Mouse (Mus musculus): Measurements from ENCODE around the gene Cxcr5.

Cxcr5 gene

DNA sequence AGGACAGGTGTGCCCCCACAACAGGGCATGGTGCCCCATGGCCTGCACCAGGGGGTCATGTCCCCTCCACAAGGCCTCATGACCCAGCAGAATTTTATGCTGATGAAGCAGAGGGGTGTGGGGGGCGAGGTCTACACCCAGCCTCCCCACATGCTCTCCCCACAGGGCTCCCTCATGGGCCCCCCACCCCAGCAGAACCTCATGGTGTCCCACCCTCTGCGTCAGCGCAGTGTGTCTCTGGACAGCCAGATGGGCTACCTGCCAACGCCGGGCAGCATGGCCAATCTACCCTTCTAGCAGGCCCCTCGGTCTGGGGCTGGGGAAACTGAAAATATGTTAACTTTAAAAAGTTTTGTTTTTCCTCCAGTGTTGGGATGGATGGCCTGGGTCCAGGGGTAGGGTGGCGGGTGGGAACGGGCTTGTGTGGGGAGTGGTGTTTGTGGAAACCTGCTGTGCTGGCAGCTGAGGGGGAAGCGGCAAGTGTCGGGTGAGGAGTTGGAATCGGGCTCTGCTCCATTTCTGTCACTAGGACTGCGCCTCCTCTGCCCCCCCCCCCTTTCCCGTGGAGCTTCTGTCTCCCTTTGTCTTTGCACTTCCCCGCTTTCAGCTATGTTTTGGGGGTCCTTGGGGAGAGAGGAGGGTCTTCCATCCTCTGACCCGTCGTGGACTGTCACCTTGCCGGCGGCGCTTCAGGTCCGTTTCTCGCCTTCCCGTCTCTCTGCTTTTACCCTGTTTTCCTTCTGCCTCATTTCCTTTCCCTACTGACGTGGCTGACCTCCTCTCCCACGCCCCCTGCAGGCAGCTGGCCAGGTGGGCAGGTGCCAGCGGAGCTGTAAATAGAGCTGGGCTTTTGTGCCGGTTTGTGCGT lies 52.0 kb downstream of the Cxcr5 start:
- DNase-seq (ENCODE audit: low read depth, low spot score): no peak

DNA sequence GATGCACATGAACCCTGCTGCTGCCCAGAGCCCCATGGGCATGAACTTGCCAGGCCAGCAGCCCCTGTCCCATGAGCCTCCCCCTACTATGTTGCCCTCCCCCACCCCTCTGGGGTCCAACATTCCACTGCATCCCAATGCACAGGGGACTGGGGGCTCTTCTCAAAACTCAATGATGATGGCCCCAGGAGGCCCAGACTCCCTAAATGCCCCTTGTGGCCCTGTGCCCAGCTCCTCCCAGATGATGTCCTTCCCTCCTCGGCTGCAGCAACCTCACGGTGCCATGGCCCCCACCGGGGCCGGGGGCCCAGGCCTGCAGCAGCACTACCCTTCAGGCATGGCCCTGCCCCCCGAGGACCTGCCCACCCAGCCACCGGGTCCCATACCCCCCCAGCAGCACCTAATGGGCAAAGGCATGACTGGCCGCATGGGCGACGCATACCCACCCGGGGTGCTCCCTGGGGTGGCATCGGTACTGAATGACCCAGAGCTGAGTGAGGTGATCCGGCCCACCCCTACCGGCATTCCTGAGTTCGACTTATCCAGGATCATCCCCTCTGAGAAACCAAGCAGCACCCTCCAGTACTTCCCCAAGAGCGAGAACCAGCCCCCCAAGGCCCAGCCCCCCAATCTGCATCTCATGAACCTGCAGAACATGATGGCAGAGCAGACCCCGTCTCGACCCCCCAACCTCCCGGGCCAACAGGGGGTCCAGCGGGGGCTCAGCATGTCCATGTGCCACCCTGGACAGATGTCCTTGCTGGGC lies 52.8 kb downstream of the Cxcr5 start:
- DNase-seq (ENCODE audit: low read depth, low spot score): no peak

DNA sequence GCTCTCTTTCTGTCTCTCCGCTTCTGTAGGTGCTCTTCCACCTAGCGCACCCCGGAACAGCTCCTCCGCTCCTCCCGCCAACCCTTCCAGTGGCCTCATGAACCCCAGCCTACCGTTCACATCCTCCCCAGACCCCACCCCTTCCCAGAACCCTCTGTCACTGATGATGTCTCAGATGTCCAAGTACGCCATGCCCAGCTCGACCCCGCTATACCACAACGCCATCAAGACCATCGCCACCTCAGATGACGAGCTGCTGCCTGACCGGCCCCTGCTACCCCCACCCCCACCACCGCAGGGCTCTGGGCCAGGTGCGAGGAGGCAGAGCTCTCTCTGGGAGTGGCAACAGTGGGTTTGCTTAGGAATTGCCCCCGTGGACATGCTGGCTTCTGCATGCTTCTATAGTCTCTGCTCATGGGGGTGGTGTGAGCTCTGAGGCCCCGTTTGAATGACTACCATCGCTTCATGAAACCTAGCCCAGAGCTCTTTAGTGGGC lies 53.5 kb downstream of the Cxcr5 start:
- DNase-seq (ENCODE audit: low read depth, low spot score): no peak

DNA sequence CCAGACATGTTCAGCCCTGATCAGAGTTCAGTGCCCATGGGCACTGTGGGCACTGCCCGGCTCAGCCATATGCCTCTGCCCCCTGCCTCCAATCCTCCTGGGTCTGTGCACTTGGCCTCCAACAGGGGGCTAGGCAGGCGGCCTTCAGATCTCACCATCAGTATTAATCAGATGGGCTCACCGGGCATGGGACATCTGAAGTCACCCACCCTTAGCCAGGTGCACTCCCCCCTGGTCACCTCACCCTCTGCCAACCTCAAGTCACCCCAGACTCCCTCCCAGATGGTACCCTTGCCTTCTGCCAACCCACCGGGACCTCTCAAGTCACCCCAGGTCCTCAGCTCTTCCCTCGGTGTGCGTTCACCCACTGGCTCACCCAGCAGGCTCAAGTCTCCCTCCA lies 54.3 kb downstream of the Cxcr5 start:
- DNase-seq (ENCODE audit: low read depth, low spot score): no peak

DNA sequence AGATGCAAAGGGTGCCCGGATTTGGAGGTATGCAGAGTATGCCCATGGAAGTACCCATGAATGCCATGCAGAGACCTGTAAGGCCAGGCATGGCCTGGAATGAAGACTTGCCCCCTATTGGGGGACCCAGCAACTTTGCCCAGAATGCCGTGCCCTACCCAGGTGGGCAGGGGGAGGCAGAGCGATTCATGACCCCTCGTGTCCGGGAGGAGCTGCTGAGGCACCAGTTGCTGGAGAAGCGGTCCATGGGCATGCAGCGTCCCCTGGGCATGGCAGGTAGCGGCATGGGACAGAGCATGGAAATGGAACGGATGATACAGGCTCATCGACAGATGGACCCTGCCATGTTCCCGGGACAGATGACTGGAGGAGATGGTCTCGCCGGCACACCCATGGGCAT lies 55.1 kb downstream of the Cxcr5 start:
- DNase-seq (ENCODE audit: low read depth, low spot score): no peak

DNA sequence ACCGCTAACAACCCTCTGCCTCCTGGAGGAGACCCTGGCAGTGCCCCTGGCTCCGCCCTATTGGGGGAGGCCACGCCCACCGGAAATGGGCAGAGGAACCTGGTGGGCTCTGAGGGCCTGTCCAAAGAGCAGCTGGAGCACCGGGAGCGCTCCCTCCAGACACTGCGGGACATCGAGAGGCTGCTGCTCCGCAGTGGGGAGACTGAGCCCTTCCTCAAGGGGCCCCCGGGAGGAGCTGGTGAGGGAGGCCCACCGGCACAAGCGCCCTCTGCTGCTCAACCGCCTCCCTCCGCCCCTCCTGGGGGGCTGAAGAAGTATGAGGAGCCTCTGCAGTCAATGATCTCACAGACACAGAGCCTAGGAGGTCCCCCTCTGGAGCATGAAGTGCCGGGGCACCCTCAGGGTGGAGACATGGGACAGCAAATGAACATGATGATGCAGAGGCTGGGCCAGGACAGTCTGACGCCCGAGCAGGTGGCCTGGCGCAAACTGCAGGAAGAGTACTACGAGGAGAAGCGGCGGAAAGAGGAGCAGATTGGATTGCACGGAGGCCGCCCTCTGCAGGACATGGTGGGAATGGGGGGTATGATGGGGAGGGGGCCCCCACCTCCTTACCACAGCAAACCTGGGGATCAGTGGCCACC lies 55.7 kb downstream of the Cxcr5 start:
- DNase-seq (ENCODE audit: low read depth, low spot score): no peak

DNA sequence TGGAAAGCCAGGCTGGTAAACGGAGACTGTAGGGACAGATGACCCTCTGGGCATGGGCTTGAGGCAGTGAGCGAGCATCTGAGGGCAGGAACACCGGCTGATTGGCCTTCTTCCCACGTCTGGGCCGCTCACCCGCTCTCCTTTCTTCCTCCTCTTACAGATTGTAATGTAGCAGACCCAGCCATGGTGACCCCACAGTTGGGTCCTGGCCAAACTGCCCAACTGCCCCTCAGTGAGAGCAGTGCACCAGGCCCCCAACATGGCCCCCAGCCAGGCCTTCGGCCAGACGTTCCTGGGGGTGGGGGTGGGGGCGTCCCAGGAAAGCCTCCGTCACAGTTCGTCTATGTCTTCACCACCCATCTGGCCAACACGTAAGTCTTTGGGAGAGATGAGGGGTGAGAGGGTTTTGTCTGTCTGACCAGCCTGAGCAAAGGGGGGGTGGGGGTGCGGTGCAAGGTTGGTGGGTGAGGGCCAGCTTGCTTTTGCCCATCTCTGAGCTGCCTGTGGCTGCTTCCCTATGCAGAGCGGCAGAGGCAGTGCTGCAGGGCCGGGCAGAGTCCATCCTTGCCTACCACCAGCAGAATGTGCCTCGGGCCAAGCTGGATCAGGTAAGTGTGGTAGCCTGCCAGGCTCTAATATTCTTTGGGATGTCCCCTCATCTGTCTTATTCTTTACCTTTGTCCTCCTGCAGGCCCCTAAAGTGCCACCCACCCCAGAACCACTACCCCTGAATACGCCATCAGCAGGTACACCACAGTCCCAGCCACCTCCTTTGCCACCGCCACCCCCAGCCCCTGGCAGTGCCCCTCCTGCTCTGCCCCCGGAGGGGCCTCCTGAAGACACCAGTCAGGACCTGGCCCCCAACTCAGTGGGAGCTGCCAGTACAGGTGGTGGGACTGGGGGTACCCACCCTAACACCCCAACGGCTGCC lies 56.5 kb downstream of the Cxcr5 start:
- DNase-seq (ENCODE audit: low read depth, low spot score): no peak

DNA sequence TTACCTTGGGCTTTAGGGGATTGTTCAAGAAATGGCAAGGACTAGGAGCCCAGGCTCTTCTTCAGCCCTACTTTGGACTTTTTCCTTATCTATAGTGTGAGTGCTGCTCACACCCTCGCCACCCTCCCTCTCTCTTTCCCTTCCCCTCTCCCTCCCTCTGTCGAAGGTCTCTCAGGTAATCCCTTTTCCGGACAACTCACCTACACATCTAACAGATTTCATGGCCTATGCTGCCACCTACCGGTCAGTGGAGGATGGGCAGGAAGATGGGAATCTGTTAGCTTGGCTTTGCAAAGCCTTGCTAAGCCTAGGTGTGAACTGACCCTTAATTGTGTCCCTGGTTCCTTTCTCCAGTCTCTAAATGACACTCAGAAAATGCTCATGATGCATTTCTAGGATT lies 59.7 kb downstream of the Cxcr5 start:
- peak; percentile 89 for DNase-seq (ENCODE audit: low read depth, low spot score)

DNA sequence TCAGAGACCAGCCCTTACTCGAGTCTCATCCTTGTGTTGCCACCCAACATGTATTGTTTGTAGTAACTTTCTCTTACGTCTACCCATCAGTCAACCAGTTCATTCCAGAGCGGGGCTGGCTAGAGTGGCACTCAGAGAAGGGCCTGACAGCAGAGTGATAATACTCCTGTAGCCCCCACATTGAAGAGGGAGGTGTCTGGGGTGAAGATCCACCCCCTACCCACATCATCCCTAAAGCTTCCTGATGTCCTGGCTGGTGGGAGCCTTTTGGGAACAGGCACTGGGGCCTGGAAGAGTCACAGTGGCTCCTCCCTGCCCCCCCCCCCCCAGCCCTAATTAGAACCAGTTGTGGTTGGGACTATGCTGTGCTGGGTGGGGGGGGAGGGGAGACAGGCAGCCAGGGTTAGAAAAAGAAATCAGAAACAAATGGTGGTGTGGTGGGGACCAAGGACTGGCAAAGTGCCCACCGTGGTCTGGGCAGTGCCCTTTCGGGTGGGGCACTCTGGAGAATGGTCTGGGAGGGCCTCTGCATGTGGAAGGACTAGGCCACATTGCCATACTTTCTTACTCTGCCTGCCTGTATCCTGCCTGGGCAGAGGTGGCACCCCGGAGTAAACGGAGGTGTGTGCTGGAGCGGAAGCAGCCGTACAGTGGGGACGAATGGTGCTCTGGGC lies 60.3 kb downstream of the Cxcr5 start:
- peak; percentile 69 for DNase-seq (ENCODE audit: low read depth, low spot score)

DNA sequence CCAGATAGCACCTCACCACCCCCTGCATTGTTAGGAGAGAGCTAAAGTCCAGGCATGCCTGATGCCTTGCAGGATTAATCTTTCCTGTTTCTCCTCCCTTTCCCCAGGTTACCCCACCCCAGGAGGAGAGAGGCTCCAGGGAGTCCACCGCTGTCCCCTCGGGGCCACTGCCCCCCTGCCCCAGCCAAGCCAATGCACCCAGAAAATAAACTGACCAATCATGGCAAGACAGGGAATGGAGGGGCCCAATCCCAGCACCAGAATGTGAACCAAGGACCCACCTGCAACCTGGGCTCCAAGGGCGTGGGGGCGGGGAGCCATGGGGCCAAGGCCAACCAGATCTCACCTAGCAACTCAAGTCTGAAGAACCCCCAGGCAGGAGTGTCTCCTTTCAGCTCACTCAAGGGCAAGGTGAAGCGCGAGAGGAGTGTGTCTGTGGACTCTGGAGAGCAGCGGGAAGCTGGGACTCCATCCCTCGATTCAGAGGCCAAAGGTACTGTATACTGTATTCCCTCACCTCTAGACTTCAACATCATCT lies 61.0 kb downstream of the Cxcr5 start:
- DNase-seq (ENCODE audit: low read depth, low spot score): no peak

DNA sequence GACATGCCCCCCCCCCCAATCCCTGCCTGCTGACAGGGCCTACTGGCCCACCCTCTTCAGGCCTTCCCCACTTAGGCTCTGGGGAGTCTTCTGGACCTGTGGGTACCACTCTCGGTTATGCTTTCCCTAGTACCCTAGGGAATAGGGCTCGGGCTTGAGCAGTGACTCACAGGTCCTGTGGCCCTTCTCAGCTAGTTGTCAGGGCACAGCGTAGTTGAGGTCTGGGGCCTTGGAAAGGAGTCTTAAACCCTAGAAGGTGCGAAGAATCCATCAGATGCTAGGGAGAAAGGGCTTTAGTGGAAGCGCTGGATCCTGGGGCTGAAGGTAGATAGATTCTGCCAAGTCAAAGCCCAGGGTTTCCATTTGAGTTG lies 61.5 kb downstream of the Cxcr5 start:
- peak; percentile 83 for DNase-seq (ENCODE audit: low read depth, low spot score)

DNA sequence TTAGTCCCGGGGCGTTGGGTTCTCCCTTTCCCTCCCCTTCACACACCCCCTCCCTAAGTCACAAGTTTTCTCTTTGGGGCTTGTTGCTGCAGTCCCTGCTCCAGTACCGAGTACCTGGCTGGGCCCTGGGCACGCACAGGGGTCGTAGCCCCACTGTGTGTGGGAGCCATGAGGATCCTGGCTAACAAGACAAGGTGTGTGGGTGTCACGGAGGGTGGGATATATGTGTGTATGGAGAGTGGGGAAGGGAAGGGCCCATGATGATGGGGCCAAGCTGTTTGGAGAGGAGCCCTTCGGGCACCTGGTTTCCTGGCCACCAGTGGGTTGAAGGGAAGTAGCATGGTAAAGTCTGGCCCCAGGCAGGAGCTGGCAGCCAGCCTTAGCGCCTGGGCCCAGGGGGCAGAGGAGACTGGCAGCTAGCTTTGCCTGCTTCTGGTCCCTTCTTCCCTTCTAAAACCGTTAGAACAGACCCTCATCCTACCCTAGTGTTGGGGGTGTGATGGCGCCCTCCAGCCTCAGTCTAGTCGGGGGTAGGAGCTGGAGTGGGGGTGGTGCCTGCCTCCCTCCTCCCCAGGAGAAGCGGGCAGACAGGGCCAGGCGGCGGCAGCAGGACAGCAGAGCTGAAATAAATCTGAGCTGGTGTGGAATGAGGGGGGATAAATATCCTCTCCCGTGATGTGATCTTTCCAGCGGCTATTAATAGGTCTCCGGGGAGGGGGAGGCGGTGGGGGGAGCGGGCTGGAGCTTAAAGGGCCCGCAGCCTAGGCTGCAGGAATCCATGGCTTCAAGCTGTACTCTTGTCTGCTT lies 62.1 kb downstream of the Cxcr5 start:
- DNase-seq (ENCODE audit: low read depth, low spot score): peak; percentile 59

DNA sequence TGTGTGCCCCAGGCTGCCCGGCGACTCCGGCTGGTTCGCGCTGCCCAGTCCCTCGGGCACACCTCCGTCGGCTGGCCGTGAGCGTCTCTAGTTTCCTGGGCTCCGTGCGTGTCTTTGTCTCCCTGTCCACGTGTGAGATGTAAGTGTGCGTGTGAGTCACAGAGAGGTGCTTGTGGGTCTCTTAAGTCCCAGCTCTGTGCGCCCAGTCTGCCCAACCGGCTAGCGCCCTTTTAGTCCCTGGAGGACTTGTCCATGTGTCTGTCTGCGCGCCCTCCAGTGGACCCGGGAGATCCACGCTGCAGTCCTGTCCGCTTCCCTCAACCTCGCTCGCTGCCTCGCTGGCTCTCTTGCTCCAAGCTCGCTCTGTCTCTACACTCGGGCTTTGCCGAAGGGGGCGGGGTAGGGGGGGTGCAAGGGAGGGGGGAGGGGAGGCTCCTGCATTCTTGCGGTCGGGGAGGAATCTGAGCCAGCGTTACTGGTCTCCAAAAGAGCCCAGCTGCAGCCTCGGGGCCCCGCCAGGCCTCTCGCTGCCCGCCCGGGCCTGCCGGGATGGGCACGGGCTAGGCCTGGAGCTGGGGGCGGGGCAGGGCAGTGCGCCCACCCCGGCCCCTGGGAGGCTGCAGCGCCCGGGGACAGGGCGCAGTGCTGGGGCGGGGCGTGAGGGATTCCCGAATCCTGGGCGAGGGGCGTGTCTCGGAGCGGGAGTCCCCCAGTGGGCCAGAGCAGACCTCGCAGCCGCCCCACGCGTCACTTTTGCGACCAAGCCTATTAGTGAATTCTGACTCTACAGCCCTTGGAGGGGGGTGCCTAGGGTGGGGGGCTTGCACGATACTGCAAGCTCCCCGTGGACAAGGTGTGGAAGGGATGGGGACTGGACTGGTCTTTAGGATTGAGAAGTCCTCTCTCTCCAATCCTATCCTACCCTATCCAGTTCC lies 63.0 kb downstream of the Cxcr5 start:
- DNase-seq (ENCODE audit: low read depth, low spot score): peak; percentile 93

DNA sequence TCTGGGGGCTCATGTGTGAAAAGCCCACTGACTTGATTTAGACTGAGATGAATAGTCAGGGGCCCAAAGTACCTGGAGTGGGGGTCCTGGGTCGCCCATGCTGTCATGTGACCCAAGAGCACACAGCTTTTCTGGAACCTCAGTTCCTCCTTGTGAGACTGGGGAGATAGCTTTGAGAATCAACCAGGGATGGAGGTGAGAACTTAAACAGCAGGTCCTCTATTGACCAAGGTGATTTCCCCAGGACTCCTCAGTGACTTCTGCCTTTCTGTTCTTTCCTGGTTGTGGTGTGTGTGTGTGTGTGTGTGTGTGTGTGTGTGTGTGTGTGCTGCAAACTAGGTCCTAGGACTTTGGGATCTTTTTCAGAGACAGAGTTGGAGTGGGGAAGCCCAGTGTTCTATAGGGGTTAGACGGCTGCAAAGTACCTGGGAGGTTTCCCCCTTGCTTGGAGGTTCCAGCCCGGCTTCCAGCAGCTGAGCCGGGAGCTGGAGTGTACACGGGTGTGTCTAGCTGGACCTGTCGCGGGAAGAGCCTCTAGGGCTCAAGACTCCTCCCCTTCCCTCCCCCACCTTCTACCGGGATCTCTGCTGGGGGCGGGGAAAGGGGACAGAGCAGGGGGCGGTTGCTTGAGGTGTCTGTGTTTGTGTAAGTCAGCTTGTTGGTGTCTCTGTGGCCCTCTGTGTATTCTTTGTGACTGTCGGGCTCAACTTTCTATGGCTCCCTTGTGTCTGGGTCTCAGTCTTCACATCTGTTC lies 63.9 kb downstream of the Cxcr5 start:
- DNase-seq (ENCODE audit: low read depth, low spot score): peak; percentile 87

DNA sequence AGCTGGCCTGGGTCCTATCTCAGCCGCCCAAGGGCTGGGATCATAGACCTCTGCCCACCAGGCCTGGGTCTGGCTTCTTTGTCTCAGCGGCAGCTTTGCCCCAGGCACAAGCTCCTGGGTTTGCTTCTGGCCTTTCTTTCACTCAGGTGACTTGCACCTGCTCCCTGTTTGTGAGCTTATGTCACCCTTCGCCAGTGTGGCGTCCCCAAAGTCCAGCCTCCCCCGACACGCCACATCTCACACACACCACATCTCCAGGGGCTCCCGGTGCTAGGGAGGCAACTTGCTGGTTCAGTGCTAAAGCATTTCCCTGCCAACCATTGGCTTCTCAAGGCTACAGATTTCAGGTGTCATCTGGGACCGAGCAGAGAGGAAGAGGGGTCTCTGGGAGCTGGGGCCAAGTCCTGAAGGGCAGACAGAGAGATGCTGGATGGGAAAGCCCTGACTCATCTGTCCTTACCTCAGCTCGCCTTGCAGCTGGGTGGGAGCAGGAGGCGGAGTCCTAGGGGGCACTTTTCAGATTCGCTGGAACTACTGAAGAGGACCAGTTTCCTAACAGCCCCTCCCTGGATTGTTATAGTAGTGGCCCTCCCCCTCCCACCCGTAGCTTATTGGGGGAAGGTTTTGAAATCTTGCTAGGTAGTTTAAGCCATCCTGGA lies 64.7 kb downstream of the Cxcr5 start:
- peak; percentile 55 for DNase-seq (ENCODE audit: low read depth, low spot score)

DNA sequence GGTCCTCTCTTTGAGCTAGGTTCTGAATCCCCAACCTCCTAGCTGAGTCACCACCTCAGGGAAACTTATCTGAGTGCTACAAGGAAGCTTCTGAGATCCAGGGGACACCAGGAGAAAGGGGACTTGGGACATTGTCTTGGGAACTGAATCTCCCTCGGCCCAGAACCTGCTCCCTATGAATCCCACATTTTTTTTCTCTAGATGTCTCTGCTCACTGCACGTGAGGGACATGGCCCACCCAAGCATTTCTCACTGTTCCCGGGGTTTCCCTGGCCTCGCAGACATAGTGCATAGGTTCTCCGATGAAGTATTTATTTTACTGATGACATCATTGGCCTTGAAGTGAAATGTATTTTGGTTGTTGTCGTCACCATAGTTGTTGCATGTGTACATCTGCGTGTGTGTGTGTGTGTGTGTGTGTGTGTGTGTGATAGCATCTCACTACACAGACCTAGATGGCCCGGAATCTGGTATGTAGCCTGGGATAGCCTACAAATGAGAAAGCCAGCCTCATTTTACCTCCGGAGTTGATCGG lies 65.8 kb downstream of the Cxcr5 start:
- DNase-seq (ENCODE audit: low read depth, low spot score): no peak
